Mouse (Mus musculus): ENCODE results near the gene Polr3e.
"Not testable (repeated sequence)": the region's sequence is repeated elsewhere in the genome, so short reads cannot be mapped to it uniquely, and the experiment has no call there.

Polr3e gene

GRCm38 (mm10) chr7:120963126-120963525 is 45.6 kb downstream of the Polr3e start:
- in situ Hi-C loops (cut with MboI; ENCODE audit: unreplicated experiment in 2 of 2): no loop called here

DNA sequence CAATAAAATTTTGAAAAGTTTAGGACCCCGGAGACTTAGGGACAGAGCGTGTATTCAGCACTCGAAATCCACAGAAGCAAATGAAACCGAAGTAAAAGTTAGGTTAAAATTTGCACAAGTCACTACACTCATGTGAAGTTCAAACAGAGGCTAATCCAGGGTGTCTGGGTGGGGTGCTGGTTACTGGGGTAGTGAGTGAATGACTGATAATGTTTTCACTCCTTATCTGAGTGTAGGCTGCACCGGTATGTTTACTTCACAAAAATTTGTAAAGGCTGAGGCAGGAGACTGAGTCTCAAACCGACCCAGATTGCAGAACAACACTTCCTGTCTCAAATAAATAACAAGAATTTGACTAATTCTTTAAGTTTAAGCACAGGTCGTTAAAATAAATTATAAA is 51.7 kb downstream of the Polr3e start:
- in situ Hi-C loops (cut with MboI; ENCODE audit: unreplicated experiment in 2 of 2): no loop called here

DNA sequence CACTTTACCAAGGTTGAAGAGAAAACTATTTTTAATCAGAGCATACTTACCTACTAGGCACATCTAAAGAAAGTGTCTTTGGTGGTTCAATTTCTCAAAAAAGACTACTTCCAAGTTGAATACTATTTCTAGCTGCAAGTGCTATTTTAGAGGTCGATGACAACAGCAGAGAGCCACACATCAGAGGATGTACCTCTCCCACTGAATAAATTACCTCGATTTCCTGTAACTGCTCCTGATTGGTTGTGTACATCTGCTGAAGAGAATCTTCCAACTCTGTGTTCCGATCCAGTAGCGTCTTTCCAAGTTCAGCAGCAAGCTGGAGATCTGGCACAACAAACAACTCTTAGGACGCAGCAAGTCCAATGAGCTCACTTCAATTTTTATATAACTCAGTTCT is 52.6 kb downstream of the Polr3e start:
- in situ Hi-C loops (cut with MboI; ENCODE audit: unreplicated experiment in 2 of 2): no loop called here

DNA sequence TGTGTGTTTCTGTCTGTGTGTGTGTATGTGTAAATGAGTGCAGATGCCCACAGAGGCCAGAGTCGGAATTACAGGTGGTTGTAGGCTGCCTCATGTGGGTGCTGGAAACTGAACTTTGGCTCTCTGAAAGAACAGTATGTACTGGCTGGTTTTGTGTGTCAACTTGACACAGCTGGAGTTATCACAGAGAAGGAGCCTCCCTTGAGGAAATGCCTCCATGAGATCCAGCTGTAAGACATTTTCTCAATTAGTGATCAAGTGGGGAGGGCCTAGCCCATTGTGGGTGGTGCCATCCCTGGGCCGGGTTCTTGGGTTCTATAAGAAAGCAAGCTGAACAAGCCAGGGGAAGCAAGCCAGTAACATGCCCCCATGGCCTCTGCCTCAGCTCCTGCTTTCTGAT is 54.9 kb downstream of the Polr3e start:
- in situ Hi-C loops (cut with MboI; ENCODE audit: unreplicated experiment in 2 of 2): not testable (repeated sequence)

DNA sequence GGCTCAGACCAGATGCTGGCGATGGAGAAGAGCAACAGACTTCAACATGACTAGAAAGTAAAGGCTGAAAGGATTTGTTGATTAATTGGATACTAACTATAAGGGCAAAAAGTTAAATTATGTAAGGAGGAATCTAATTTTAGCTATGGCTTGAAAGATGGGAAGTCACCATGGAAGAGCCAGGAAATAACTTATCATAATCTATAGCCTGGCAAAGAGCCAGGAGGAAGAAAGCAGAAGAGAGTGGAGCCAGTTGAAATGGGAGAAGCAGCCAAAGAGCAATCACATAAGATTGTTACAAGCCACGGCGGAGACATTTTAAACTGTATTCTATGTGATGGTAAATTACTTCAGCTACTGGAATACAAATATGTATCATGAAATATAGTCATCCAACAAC is 56.5 kb downstream of the Polr3e start:
- in situ Hi-C loops (cut with MboI; ENCODE audit: unreplicated experiment in 2 of 2): no loop called here

- in situ Hi-C loops (cut with MboI; ENCODE audit: unreplicated experiment in 2 of 2): no loop called here
Measured at GRCm38 (mm10) chr7:120977063-120977462, 59.5 kb downstream of the Polr3e start.

DNA sequence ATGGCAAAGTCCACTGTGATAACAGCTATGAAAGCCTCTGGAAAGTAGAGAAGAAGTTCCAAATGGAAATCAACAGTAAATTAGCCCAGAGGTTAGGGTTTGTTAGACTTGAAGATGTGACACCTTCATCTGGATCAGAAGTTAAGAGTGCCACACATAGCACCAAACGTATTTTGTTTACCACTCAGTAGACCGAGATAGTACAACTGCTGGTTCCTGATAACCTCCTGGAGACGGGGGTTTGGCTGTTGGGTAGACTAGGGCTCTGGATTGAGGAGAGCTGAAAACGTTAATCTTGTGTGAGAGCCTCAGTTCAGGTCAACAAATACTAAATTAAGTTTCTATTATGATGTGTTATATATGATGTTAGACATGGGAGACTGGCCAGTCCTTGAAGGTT is 62.5 kb downstream of the Polr3e start:
- in situ Hi-C loops (cut with MboI; ENCODE audit: unreplicated experiment in 2 of 2): no loop called here

DNA sequence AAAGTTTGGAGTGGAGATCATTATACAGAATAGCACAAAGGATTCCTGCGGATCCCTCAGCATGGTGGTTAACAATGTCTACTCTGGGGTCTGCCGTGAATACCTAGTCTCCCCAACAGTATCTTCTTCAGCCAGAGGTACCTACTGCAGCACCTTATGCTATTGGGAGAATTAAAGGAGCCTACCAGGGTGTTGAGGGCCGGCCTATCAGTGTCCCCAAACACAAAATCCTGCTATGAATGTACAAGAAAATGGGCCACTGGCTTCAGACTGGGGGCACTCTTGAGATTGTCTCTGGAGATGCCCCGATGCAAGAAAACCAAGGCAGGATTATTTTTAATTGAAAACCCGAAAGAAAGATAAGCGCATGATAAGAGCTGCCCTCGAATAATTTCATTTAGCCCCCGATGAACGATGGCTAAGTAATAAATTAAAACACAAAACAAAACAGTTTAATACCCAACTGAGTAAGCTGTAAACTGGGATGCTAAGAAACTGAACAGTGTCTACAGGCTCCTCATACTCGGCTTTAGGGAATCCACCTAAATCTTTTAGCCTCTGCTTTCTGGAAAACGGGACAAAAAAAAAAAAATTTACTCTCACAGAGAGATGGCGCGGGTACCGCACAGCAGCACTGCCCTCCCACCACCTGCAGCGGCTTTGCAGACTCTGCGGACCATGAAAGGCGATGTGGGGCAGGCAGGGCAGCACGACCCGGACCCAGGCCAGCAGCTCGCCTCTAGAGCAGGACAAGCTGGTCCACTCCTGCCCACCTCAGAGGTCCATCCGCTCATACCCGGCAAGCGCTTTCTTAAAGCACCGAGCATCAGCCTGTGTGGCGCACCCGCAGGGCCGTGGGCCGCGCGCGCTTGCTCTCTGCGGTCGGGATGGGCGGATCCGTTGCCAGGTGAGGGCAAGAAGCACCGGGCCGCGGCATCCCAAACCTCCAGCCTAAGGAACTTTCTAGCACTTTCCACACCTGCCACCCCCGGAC is 63.7 kb downstream of the Polr3e start:
- in situ Hi-C loops (cut with MboI; ENCODE audit: unreplicated experiment in 2 of 2): no loop called here

DNA sequence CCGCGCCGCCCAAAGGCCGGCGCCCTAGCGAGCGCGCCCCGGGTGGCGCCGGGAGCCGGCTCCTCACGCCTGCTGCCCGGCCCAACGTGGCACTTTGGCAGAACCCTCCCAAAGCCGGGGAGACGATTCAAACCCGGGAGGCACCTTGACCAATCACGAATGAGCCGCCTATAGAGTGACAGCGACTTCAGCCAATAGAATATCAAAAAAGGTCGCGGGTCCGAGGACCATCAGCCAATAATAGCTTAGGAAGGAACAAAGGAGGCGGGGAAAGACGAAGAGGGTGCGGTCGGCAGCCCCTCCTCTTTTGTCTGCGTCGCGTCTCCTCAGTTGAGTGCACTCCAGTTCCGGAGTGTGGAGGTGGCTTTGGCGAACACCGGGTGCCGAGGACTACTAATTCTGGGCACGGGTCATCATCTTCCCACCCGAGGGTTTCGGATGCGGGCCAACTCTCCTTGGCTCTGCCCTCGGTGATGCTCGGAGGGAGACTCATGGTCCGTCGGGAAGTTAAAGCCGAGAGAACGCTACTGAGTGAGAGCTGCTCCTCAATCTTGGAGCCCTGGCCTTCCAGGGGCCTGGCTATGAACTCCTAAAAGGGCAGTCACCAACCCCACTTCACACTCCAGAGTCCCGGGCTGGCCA is 64.8 kb downstream of the Polr3e start, which contains the start of the genes Cdr2 and Mfsd13b:
TSS of gene Cdr2 (minus strand) at position 113 of the 642 bp plus-strand sequence.
TSS of gene Mfsd13b (plus strand) at position 310 of the 642 bp plus-strand sequence.
- in situ Hi-C loops (cut with MboI; ENCODE audit: unreplicated experiment in 2 of 2): no loop called here

DNA sequence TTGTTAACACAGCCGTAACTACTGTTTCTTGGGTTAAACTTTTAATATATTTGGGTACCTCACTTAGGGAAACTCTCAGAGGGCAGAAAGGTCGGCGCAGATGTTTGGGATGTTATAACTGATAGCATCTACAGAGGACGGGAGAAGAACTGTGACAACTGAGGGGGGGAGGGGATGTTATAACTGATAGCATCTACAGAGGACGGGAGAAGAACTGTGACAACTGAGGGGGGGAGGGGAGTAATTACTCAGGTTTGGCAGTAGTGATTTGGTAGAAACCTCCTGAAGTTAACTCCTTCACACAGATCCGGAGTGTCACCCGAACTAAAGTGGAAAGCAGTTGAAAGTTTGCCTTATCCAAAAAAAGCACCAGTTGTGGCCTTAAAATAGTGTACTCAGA is 65.4 kb downstream of the Polr3e start:
- in situ Hi-C loops (cut with MboI; ENCODE audit: unreplicated experiment in 2 of 2): no loop called here

DNA sequence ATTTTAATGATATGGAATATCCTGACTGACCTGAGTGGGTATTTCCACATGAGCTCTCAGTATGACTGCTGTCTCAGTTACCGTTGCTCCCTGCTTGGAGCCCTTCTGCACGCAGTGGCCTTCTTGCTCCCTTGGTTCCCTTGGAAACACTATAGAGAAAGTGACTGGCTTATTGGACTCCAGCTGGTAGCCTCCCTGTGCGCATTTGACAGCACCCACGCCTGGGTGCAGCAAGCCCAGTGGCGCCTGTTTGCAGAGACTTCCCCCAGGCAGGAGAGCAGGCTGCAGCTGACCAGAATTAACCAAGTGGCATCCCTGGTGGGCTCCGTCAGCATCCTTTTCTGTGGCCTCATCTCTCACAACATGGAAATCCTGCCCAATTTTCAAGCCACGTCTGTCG is 73.6 kb downstream of the Polr3e start:
- in situ Hi-C loops (cut with MboI; ENCODE audit: unreplicated experiment in 2 of 2): no loop called here

Data from v-Abl transformed pro-B cells (cell line).